In the genomic region with DNA sequence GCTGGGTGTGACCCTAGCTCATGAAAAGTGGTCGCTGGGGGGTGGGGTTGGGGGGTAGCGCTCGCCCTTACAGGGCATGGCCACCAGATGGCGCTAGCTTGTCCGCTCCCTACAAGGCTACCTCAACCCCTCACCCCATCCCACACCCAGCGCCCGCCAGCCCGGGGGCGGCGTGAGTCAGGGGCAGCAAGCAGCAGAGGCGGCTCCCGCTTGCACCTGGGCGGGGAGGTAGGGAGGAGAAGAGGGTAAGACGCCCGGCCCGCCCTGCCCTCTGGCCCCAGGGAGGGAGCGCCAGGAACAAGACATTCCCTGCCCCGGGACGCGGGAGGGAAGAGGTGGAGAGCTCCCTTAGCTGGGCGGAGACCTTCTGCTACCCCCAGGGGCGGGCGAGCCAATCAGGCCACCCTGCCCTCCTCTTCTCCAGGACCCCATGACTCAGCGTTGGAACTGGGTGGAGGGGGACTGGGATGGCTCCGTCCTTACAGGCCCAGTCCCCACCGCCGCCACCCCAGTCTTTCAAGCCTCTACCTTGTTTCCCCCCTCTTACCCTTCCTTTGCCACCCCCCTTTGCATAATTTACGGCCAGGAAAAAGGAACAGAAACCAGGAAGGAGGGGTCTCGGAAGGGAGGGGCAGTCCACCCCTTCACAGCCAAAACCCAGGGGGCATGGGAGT, we compare ENCODE assay signal across 9 mouse cellular contexts. TPM values are rescaled to one million over a fixed set of nuclear protein-coding genes. Genes with fewer than 3 reads are reported as not detected.
DNase-seq lines count a peak whose midpoint lies in the region; ATAC-seq and TF ChIP-seq lines count a peak whose summit lies in the region.
"Had no signal": no experiment of that assay in that cellular context is flagged by ENCODE, and none has a peak within 500 bp of the region (broad histone marks: within the 10 kb centered on the region; RNA-seq: fewer than 3 reads in every experiment).

No protein-coding gene starts in this region.

- in situ Hi-C loops in ES-E14 (cut with MboI; ENCODE audit: low sequenced_read_pairs in 2 of 2, unreplicated experiment in 2 of 2): no loop called here

- peak overlapping the region; percentile 15 for H3K27ac ChIP-seq in ES-E14 (ENCODE audit: insufficient read depth, low read depth, low read length, poor library complexity, severe bottlenecking)
- H3K27ac ChIP-seq in forebrain, embryonic 10.5 days: peak overlapping the region; percentile 94
- H3K27ac ChIP-seq in heart, embryonic 15.5 days: peak overlapping the region; percentile 51; the same call in 1 of the 2 replicates
- H3K27ac ChIP-seq in lung, embryonic 16.5 days (ENCODE audit: low read length): peak overlapping the region; percentile 41
- H3K27ac ChIP-seq: macrophage had no signal

- peaks cover 6 to 32% of the 10 kb centered on the region in 2 experiments for H3K4me1 ChIP-seq in ES-E14 (ENCODE audit: control insufficient read depth in 2 of 2, insufficient read depth in 2 of 2, low read length in 2 of 2, poor library complexity in 1 of 2)
- H3K4me1 ChIP-seq in forebrain, embryonic 10.5 days: peaks cover 24% of the 10 kb centered on the region
- H3K4me1 ChIP-seq in heart, embryonic 15.5 days (replicated peaks): peaks cover 17% of the 10 kb centered on the region
- H3K4me1 ChIP-seq in lung, embryonic 16.5 days (replicated peaks; ENCODE audit: control insufficient read depth, insufficient read depth, low read length): peaks cover 17% of the 10 kb centered on the region

- H3K36me3 ChIP-seq in ES-E14 (ENCODE audit: control insufficient read depth, insufficient read depth, low read length, poor library complexity, severe bottlenecking): peaks cover 18% of the 10 kb centered on the region; the same call in 1 of the 2 replicates
- peaks cover 14% of the 10 kb centered on the region for H3K36me3 ChIP-seq in forebrain, embryonic 10.5 days (replicated peaks)
- H3K36me3 ChIP-seq in heart, embryonic 15.5 days: peaks cover 16% of the 10 kb centered on the region; the same call in 1 of the 2 replicates
- peaks cover 13% of the 10 kb centered on the region for H3K36me3 ChIP-seq in lung, embryonic 16.5 days (ENCODE audit: control insufficient read depth, insufficient read depth, low read length)

- peak overlapping the region; percentile 92 for H3K4me2 ChIP-seq in heart, embryonic 15.5 days
- peak overlapping the region; percentile 82 for H3K4me2 ChIP-seq in lung, embryonic 16.5 days (ENCODE audit: low read depth, low read length)

- peak; percentile 87 for ATAC-seq in heart, embryonic 15.5 days (replicated peaks; ENCODE audit: insufficient number of reproducible peaks, insufficient read depth, low FRiP score, low read depth)
- peak; percentile 95 for ATAC-seq in lung, embryonic 16.5 days (ENCODE audit: low read depth)

- peak; percentile 96 for DNase-seq in ES-E14 (ENCODE audit: low read depth, low spot score)
- DNase-seq in c-Kit-positive CD71-negative TER-119-negative erythroid progenitor cells, embryonic 14.5 days (ENCODE audit: low read depth): peak; percentile 67
- DNase-seq in forebrain, embryonic 10.5 days (ENCODE audit: extremely low spot score, low spot score): peak; percentile 88
- DNase-seq in kidney, postnatal 14 days: peak; percentile 82
- DNase-seq in ovary, postnatal 10 days (ENCODE audit: low spot score): peak; percentile 79
- DNase-seq in thymus, postnatal 14 days: peak; percentile 81

- no peaks in the 10 kb centered on the region for H3K9me3 ChIP-seq in ES-E14 (ENCODE audit: control insufficient read depth, insufficient read depth, low read depth, low read length)
- H3K9me3 ChIP-seq in forebrain, embryonic 10.5 days: no peaks in the 10 kb centered on the region
- H3K9me3 ChIP-seq in heart, embryonic 15.5 days (replicated peaks): no peaks in the 10 kb centered on the region
- H3K9me3 ChIP-seq in lung, embryonic 16.5 days (ENCODE audit: control insufficient read depth, low read length): no peaks in the 10 kb centered on the region

- H3K27me3 ChIP-seq in forebrain, embryonic 10.5 days (ENCODE audit: poor library complexity, severe bottlenecking): no peaks in the 10 kb centered on the region
- H3K27me3 ChIP-seq in heart, embryonic 15.5 days: no peaks in the 10 kb centered on the region
- no peaks in the 10 kb centered on the region for H3K27me3 ChIP-seq in lung, embryonic 16.5 days (ENCODE audit: control insufficient read depth, insufficient read depth, low read depth, low read length)

- H3K9ac ChIP-seq in ES-E14 (ENCODE audit: insufficient read depth, low read depth, low read length, poor library complexity, severe bottlenecking): peak overlapping the region; percentile 64; the same call in 1 of the 2 replicates
- peak overlapping the region; percentile 66 for H3K9ac ChIP-seq in heart, embryonic 15.5 days
- H3K9ac ChIP-seq in lung, embryonic 16.5 days (ENCODE audit: low read length): peak overlapping the region; percentile 78

- WGBS in forebrain, embryonic 10.5 days: under 1% methylated on average over 29 of the region's 29 CpGs
- 4% methylated on average over 29 of the region's 29 CpGs for WGBS in heart, embryonic 15.5 days
- 1% methylated on average over 25 of the region's 29 CpGs for whole genome bisulfite sequencing in lung, embryonic 16.5 days

- H3K4me3 ChIP-seq in ES-E14 (ENCODE audit: insufficient read depth in 1 of 2, low read depth in 1 of 2, low read length in 2 of 2, poor library complexity in 1 of 2, severe bottlenecking in 1 of 2): peak overlapping the region; percentile 45 to 65
- H3K4me3 ChIP-seq in forebrain, embryonic 10.5 days: peak overlapping the region; percentile 67
- H3K4me3 ChIP-seq in heart, embryonic 15.5 days: peak overlapping the region; percentile 66
- peak overlapping the region; percentile 64 for H3K4me3 ChIP-seq in lung, embryonic 16.5 days (ENCODE audit: low read length)

TF ChIP-seq in ES-E14, 5 proteins besides CTCF, POLR2A, EP300 and RAD21:
- TF ChIP-seq HCFC1 (IDR thresholded peaks at IDR 0.05; ENCODE audit: borderline replicate concordance, insufficient read depth, low read length) (no peak), MAFK (IDR thresholded peaks at IDR 0.05; ENCODE audit: insufficient read depth, low read depth, low read length) (peak; percentile 65)
TF ChIP-seq in ES-E14: peak in this region for 1.

RNA-seq across cellular contexts. Expression of a gene that starts 13.5 kb away (rescaled TPM):
- total RNA-seq in ES-E14 (2012; rRNA removed): 0.09 and 0.16 TPM in 2 replicates
- polyA plus RNA-seq in forebrain, embryonic 10.5 days (2016; fragmentation: Nextera tagmentation; extraction: Ambion mirVana): 0.23 TPM in 1 of 2 replicates, not detected in the other
- 0.06 and 0.18 TPM in 2 replicates for polyA plus RNA-seq in heart, embryonic 15.5 days (2015; fragmentation: Nextera tagmentation; extraction: Ambion mirVana)
- polyA plus RNA-seq in lung, embryonic 16.5 days (2015; fragmentation: Nextera tagmentation; extraction: Ambion mirVana): 0.13 and 0.53 TPM in 2 replicates
- polyA plus RNA-seq: macrophage had no signal

RNA-seq across cellular contexts. Expression of a gene that starts 16.0 kb away (rescaled TPM):
- 11.8 and 13.0 TPM in 2 replicates for total RNA-seq in ES-E14 (2012; rRNA removed)
- 0.65 and 0.69 TPM in 2 replicates for polyA plus RNA-seq in forebrain, embryonic 10.5 days (2016; fragmentation: Nextera tagmentation; extraction: Ambion mirVana)
- polyA plus RNA-seq in heart, embryonic 15.5 days (2015; fragmentation: Nextera tagmentation; extraction: Ambion mirVana): 2.3 and 3.0 TPM in 2 replicates
- polyA plus RNA-seq in lung, embryonic 16.5 days (2015; fragmentation: Nextera tagmentation; extraction: Ambion mirVana): 4.8 and 5.9 TPM in 2 replicates

RNA-seq across cellular contexts. Expression of a gene that starts 16.8 kb away (rescaled TPM):
- total RNA-seq in ES-E14 (2012; rRNA removed): not detected in 2 replicates
- 0.06 and 0.16 TPM in 2 replicates for polyA plus RNA-seq in forebrain, embryonic 10.5 days (2016; fragmentation: Nextera tagmentation; extraction: Ambion mirVana)
- not detected in 2 replicates for polyA plus RNA-seq in heart, embryonic 15.5 days (2015; fragmentation: Nextera tagmentation; extraction: Ambion mirVana)
- 0.06 TPM in 1 of 2 replicates, not detected in the other for polyA plus RNA-seq in lung, embryonic 16.5 days (2015; fragmentation: Nextera tagmentation; extraction: Ambion mirVana)
- polyA plus RNA-seq: macrophage had no signal

RNA-seq across cellular contexts. Expression of a gene that starts 24.1 kb away (rescaled TPM):
- total RNA-seq in ES-E14 (2012; rRNA removed): not detected in 2 replicates
- polyA plus RNA-seq in forebrain, embryonic 10.5 days (2016; fragmentation: Nextera tagmentation; extraction: Ambion mirVana): 0.15 and 0.23 TPM in 2 replicates
- polyA plus RNA-seq in heart, embryonic 15.5 days (2015; fragmentation: Nextera tagmentation; extraction: Ambion mirVana): 1.7 TPM in 1 of 2 replicates, not detected in the other
- 0.21 TPM in 1 of 2 replicates, not detected in the other for polyA plus RNA-seq in lung, embryonic 16.5 days (2015; fragmentation: Nextera tagmentation; extraction: Ambion mirVana)
- polyA plus RNA-seq: macrophage had no signal

RNA-seq across cellular contexts. Expression of a gene that starts 28.7 kb away (rescaled TPM):
- 56.3 and 59.1 TPM in 2 replicates for total RNA-seq in ES-E14 (2012; rRNA removed)
- polyA plus RNA-seq in forebrain, embryonic 10.5 days (2016; fragmentation: Nextera tagmentation; extraction: Ambion mirVana): 32.1 and 39.5 TPM in 2 replicates
- polyA plus RNA-seq in heart, embryonic 15.5 days (2015; fragmentation: Nextera tagmentation; extraction: Ambion mirVana): 59.8 and 71.2 TPM in 2 replicates
- 75.1 and 76.0 TPM in 2 replicates for polyA plus RNA-seq in lung, embryonic 16.5 days (2015; fragmentation: Nextera tagmentation; extraction: Ambion mirVana)

Comparison
In these comparisons a context has a peak if more than half of its experiments do, and no peak if none do; other contexts are left out.
1. Peak in every context shown above with its lines: DNase-seq, ATAC-seq, H3K4me3 ChIP-seq and H3K27ac ChIP-seq.
2. H3K27ac ChIP-seq: peak in every context shown above with its lines; median percentile 94 in forebrain, embryonic 10.5 days; 51 in heart, embryonic 15.5 days; 41 in lung, embryonic 16.5 days; 15 in ES-E14.